Mouse (Mus musculus): ENCODE results near the gene Arhgap23. TPM values are rescaled to one million over a fixed set of nuclear protein-coding genes. Genes with fewer than 3 reads are reported as not detected.

The Arhgap23 gene
- polyA plus RNA-seq, 1 experiment from 2014 or later, result 3.9 TPM

GRCm38 (mm10) chr11:97463991-97464390, 48.7 kb downstream of the Arhgap23 start:
- H3K36me3 ChIP-seq, result peaks cover 90% of the 10 kb centered on the region
- WGBS, result 85% methylated on average over 4 of the region's 4 CpGs

DNA sequence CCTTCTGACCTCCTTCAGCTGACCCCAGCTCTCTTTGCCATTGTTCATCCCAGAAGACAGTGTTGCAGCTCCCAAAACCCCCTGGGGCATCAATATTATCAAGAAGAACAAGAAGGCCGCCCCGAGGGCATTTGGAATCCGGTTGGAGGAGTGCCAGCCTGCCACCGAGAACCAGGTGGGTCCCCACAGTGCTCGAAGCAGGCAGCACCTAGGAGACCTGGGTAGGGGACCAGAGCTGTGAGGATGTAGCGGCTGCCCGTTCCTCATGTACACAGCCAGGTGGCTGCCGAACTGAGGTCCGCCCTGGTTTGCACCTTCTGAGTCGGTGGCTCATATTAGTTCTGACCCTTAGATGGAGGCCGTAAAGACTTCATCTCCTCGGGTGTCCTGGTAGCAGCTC, 50.6 kb downstream of the Arhgap23 start:
- peaks cover 91% of the 10 kb centered on the region for H3K36me3 ChIP-seq
- no peak overlapping the region for H3K27ac ChIP-seq
- H3K9me3 ChIP-seq (replicated peaks), result no peaks in the 10 kb centered on the region
- no peak for DNase-seq (ENCODE audit: low spot score)
- no peak overlapping the region for H3K4me3 ChIP-seq
- H3K4me1 ChIP-seq, result peaks cover 9% of the 10 kb centered on the region; the same call in 1 of the 2 replicates
- 90% methylated on average over 12 of the region's 12 CpGs for WGBS
- peaks cover 31% of the 10 kb centered on the region for H3K27me3 ChIP-seq (ENCODE audit: low read depth, poor library complexity, severe bottlenecking)

More at GRCm38 (mm10) chr11:97463991-97464390, 48.7 kb downstream of the Arhgap23 start:
- no peak overlapping the region for H3K4me3 ChIP-seq
- H3K27ac ChIP-seq, result no peak overlapping the region
- peaks cover 31% of the 10 kb centered on the region for H3K27me3 ChIP-seq (ENCODE audit: low read depth, poor library complexity, severe bottlenecking)
- no peaks in the 10 kb centered on the region for H3K9me3 ChIP-seq (replicated peaks)
- DNase-seq (ENCODE audit: low spot score), result no peak
- H3K4me1 ChIP-seq, result peaks cover 9% of the 10 kb centered on the region; the same call in 1 of the 2 replicates

DNA sequence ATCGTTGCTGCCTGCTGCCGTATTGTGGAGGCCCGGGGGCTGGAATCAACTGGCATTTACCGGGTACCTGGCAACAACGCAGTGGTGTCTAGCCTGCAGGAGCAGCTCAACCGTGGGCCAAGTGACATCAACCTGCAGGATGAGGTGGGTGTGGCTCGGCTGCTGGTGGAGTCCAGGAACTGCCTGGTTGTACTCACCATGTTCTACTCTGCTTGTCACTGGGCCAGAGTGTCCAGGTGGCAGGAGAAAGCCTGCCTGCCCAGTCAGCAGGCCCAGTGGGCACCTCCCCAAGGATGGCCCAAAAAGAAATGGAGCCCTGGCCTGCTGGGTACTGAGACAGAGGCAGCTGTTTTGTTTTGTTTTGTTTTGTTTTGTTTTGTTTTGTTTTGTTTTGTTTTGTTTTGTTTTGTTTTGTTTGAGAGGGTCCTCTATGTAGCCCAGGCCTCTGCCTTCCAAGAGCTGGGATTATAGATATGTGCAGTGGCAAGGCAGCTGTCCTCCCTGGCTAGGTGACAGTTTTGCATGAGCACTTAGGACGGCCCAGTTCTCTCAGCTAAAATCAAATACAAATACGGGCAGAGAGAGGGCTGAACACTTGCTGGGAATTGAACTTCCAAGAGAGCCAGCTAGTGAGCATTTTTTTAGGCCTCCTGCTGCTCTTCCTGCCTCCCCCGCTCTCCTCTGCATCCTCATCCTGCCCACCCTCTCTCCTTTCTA, 51.3 kb downstream of the Arhgap23 start:
- Histone ChIP-seq H3K27ac (no peak overlapping the region), H3K4me3 (no peak overlapping the region), H3K27me3 (ENCODE audit: low read depth, poor library complexity, severe bottlenecking) (peaks cover 31% of the 10 kb centered on the region), H3K9me3 (replicated peaks) (no peaks in the 10 kb centered on the region), H3K4me1 (peaks cover 9% of the 10 kb centered on the region; the same call in 1 of the 2 replicates), H3K36me3 (peaks cover 91% of the 10 kb centered on the region)
- whole genome bisulfite sequencing, result 84% methylated on average over 10 of the region's 10 CpGs
- DNase-seq (ENCODE audit: low spot score), result no peak

- Histone ChIP-seq H3K36me3 (peaks cover 90% of the 10 kb centered on the region), H3K4me3 (no peak overlapping the region), H3K27ac (no peak overlapping the region), H3K9me3 (replicated peaks) (no peaks in the 10 kb centered on the region), H3K4me1 (0 out of 2 replicates have a peak, but pooled peaks cover 6% of the 10 kb centered on the region), H3K27me3 (ENCODE audit: low read depth, poor library complexity, severe bottlenecking) (peaks cover 15% of the 10 kb centered on the region)
- WGBS, result 52% methylated on average over 14 of the region's 14 CpGs
- DNase-seq (ENCODE audit: low spot score), result peak; percentile 89
Measured at GRCm38 (mm10) chr11:97468639-97469287, 53.4 kb downstream of the Arhgap23 start.

- Histone ChIP-seq H3K4me3 (no peak overlapping the region), H3K4me1 (0 out of 2 replicates have a peak, but pooled peaks cover 6% of the 10 kb centered on the region), H3K27ac (no peak overlapping the region), H3K9me3 (replicated peaks) (no peaks in the 10 kb centered on the region), H3K27me3 (ENCODE audit: low read depth, poor library complexity, severe bottlenecking) (0 out of 2 replicates have a peak, but pooled peaks cover 4% of the 10 kb centered on the region), H3K36me3 (peaks cover 90% of the 10 kb centered on the region)
- WGBS, result 90% methylated on average over 7 of the region's 7 CpGs
- DNase-seq (ENCODE audit: low spot score), result no peak
Measured at GRCm38 (mm10) chr11:97469828-97470227, 54.5 kb downstream of the Arhgap23 start.

GRCm38 (mm10) chr11:97471276-97471675, 55.9 kb downstream of the Arhgap23 start:
- Histone ChIP-seq H3K4me3 (no peak overlapping the region), H3K27ac (no peak overlapping the region), H3K4me1 (0 out of 2 replicates have a peak, but pooled peaks cover 5% of the 10 kb centered on the region), H3K9me3 (replicated peaks) (no peaks in the 10 kb centered on the region), H3K36me3 (peaks cover 90% of the 10 kb centered on the region), H3K27me3 (ENCODE audit: low read depth, poor library complexity, severe bottlenecking) (no peaks in the 10 kb centered on the region)
- DNase-seq (ENCODE audit: low spot score), result no peak
- WGBS, result 80% methylated on average over 6 of the region's 6 CpGs

DNA sequence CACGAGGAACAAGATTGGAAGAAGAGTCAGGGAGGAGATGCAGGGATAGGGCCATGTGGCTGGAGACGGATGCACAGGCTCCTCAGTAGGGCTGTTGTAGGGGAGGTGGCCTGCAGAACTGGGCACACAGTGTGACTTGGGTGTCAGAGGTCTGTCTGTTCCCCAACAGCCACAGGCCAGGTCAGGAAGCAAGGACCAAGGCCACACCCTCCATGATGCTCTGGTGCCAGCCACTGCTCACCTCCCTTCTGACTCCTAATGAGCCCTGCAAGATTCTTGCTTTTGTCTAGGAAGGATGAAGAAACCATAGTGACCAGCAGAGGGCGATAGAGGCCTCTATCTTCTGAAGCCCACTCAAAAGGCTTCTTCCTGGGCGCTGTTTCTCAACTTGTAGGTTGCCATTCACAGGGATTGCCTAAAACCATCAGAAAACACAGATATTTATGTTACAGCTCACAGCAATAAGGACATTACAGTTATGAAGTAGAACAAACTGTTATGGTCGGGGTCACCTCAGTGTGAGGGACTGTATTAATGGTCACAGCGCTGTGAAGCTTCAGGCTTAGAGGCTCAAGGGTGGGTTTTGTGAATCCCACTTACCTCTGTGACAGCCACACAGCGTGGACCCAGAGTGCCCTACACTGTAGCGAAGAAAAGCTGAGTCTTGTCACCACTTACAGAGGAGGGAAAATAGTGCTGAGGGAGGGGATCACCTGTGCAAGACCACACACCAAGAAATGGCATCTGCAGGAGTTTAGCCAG, 61.2 kb downstream of the Arhgap23 start:
- Histone ChIP-seq H3K9me3 (replicated peaks) (no peaks in the 10 kb centered on the region), H3K27me3 (ENCODE audit: low read depth, poor library complexity, severe bottlenecking) (no peaks in the 10 kb centered on the region), H3K27ac (no peak overlapping the region), H3K4me3 (no peak overlapping the region), H3K36me3 (peaks cover 88% of the 10 kb centered on the region), H3K4me1 (0 out of 2 replicates have a peak, but pooled peaks cover 3% of the 10 kb centered on the region)
- WGBS, result 68% methylated on average over 8 of the region's 8 CpGs
- peak; percentile 73 for DNase-seq (ENCODE audit: low spot score)

DNA sequence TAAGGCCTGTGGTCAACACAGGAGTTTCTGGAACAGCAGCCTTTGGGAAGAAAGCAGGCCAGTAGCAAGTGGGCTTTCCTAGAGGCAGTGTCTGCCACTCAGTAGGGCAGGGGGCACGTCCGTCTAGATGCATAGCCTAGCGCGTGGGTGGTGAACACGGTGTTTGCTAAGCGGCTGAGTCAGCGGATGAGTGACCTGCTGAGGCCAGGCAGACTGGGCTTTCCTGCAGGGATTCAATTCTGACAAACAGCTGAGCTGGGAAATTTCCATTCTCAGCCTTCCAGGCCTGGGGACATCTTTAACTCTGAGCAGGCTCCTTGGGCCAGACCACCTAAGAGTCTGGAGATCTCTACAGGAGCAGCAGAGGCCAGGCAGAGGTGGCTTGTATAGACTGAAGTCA, 62.1 kb downstream of the Arhgap23 start:
- Histone ChIP-seq H3K4me3 (no peak overlapping the region), H3K9me3 (replicated peaks) (no peaks in the 10 kb centered on the region), H3K27ac (no peak overlapping the region), H3K27me3 (ENCODE audit: low read depth, poor library complexity, severe bottlenecking) (no peaks in the 10 kb centered on the region), H3K4me1 (0 out of 2 replicates have a peak, but pooled peaks cover 7% of the 10 kb centered on the region), H3K36me3 (peaks cover 86% of the 10 kb centered on the region)
- no peak for DNase-seq (ENCODE audit: low spot score)
- WGBS, result 93% methylated on average over 7 of the region's 7 CpGs

GRCm38 (mm10) chr11:97478345-97478744, 63.0 kb downstream of the Arhgap23 start:
- H3K9me3 ChIP-seq (replicated peaks), result no peaks in the 10 kb centered on the region
- 87% methylated on average over 6 of the region's 6 CpGs for WGBS
- no peak overlapping the region for H3K4me3 ChIP-seq
- no peak overlapping the region for H3K27ac ChIP-seq
- H3K4me1 ChIP-seq, result 0 out of 2 replicates have a peak, but pooled peaks cover 7% of the 10 kb centered on the region
- DNase-seq (ENCODE audit: low spot score), result no peak
- H3K36me3 ChIP-seq, result peaks cover 86% of the 10 kb centered on the region
- no peaks in the 10 kb centered on the region for H3K27me3 ChIP-seq (ENCODE audit: low read depth, poor library complexity, severe bottlenecking)

GRCm38 (mm10) chr11:97479085-97479484, 63.8 kb downstream of the Arhgap23 start:
- Histone ChIP-seq H3K4me1 (0 out of 2 replicates have a peak, but pooled peaks cover 7% of the 10 kb centered on the region), H3K4me3 (no peak overlapping the region), H3K27me3 (ENCODE audit: low read depth, poor library complexity, severe bottlenecking) (no peaks in the 10 kb centered on the region), H3K36me3 (peaks cover 80% of the 10 kb centered on the region), H3K27ac (no peak overlapping the region), H3K9me3 (replicated peaks) (no peaks in the 10 kb centered on the region)
- no peak for DNase-seq (ENCODE audit: low spot score)
- 92% methylated on average over 10 of the region's 10 CpGs for WGBS

DNA sequence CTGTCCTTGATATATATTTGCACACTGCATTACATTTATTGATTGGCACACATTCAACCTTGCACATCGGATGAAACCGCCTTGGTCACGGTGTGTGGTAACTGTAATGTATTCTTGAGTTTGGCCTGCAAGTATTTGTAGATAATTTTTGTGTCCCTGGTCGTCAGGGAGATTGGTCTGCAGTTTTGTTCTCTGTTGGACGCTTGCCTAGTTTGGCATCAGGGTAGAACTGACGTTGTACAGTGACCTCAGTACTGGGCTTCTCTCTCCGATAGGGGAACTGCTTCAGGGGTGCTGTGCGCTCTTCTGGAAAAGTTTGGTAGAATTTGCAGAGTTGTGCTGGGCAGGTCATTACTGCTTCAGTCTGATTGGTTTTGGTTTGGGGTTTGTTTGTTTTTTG, 64.5 kb downstream of the Arhgap23 start:
- Histone ChIP-seq H3K36me3 (peaks cover 79% of the 10 kb centered on the region), H3K9me3 (replicated peaks) (no peaks in the 10 kb centered on the region), H3K4me3 (no peak overlapping the region), H3K27ac (no peak overlapping the region), H3K4me1 (0 out of 2 replicates have a peak, but pooled peaks cover 7% of the 10 kb centered on the region), H3K27me3 (ENCODE audit: low read depth, poor library complexity, severe bottlenecking) (no peaks in the 10 kb centered on the region)
- WGBS, result 93% methylated on average over 8 of the region's 8 CpGs
- DNase-seq (ENCODE audit: low spot score), result no peak

GRCm38 (mm10) chr11:97485661-97486060, 70.3 kb downstream of the Arhgap23 start:
- DNase-seq (ENCODE audit: low spot score), result no peak
- no peaks in the 10 kb centered on the region for H3K9me3 ChIP-seq (replicated peaks)
- H3K27ac ChIP-seq, result no peak overlapping the region
- no peaks in the 10 kb centered on the region for H3K27me3 ChIP-seq (ENCODE audit: low read depth, poor library complexity, severe bottlenecking)
- H3K4me3 ChIP-seq, result no peak overlapping the region
- WGBS, result 93% methylated on average over 8 of the region's 8 CpGs
- H3K36me3 ChIP-seq, result peaks cover 54% of the 10 kb centered on the region
- H3K4me1 ChIP-seq, result 0 out of 2 replicates have a peak, but pooled peaks cover 5% of the 10 kb centered on the region

Data from limb, embryonic 10.5 days (tissue).